Mouse (Mus musculus) CH12.LX (cell line): ENCODE results near the gene Lcn8.

Experiments used
- CTCF ChIP-seq, 2 experiments: IDR thresholded peaks in 1 of 2; conservative IDR thresholded peaks in 1 of 2; 2 replicates each; pipeline ENCODE4 v1.5.1; 2011 to 2012; ENCODE audit warnings: low read depth in 2 of 2, low read length in 2 of 2, improper control_type of control experiment in 1 of 2, inconsistent platforms in 1 of 2, mild to moderate bottlenecking in 1 of 2, moderate library complexity in 1 of 2
- ELF1 ChIP-seq: IDR thresholded peaks from 2 replicates; pipeline ENCODE4 v1.6.1; 2014; ENCODE audit warnings: low read depth, mild to moderate bottlenecking, inconsistent platforms, low read length, improper control_type of control experiment
- EP300 ChIP-seq: IDR thresholded peaks from 2 replicates; pipeline ENCODE4 v1.6.1; 2011; ENCODE audit warnings: low read length, improper control_type of control experiment
- GABPA ChIP-seq: IDR thresholded peaks from 2 replicates; pipeline ENCODE4 v1.6.1; 2012; ENCODE audit warnings: low read depth, low read length, improper control_type of control experiment, inconsistent platforms; ENCODE audit not compliant: insufficient replicate concordance
- KAT2A ChIP-seq: IDR thresholded peaks from 2 replicates; pipeline ENCODE4 v1.6.1; 2012; ENCODE audit warnings: low read length, improper control_type of control experiment, inconsistent platforms; ENCODE audit not compliant: insufficient replicate concordance
- MAX ChIP-seq: IDR thresholded peaks from 2 replicates; pipeline ENCODE4 v1.6.1; 2011; ENCODE audit warnings: low read length, improper control_type of control experiment
- MAZ ChIP-seq: IDR thresholded peaks from 2 replicates; pipeline ENCODE4 v1.6.1; 2012; ENCODE audit warnings: low read depth, mild to moderate bottlenecking, inconsistent platforms, low read length, improper control_type of control experiment, moderate library complexity
- MYC ChIP-seq: IDR thresholded peaks from 2 replicates; pipeline ENCODE4 v1.6.1; 2011; ENCODE audit warnings: low read depth, mild to moderate bottlenecking, improper control_type of control experiment, low read length
- POLR2A ChIP-seq: IDR thresholded peaks from 2 replicates; pipeline ENCODE4 v1.6.1; 2011; ENCODE audit warnings: low read depth, mild to moderate bottlenecking, improper control_type of control experiment, low read length
- RAD21 ChIP-seq: IDR thresholded peaks from 2 replicates; pipeline ENCODE4 v1.6.1; 2011; ENCODE audit warnings: low read depth, mild to moderate bottlenecking, low read length, improper control_type of control experiment, moderate library complexity
- RCOR1 ChIP-seq: conservative IDR thresholded peaks from 2 replicates; pipeline ENCODE4 v1.6.1; 2012; ENCODE audit warnings: low read depth, mild to moderate bottlenecking, inconsistent platforms, low read length, improper control_type of control experiment
- SMC3 ChIP-seq: IDR thresholded peaks from 2 replicates; pipeline ENCODE4 v1.6.1; 2011; ENCODE audit warnings: low read depth, low read length, improper control_type of control experiment
- ZC3H11A ChIP-seq: IDR thresholded peaks from 2 replicates; pipeline ENCODE4 v1.6.1; 2012; ENCODE audit warnings: low read depth, mild to moderate bottlenecking, inconsistent platforms, low read length, improper control_type of control experiment
- ZNF384 ChIP-seq: IDR thresholded peaks from 2 replicates; pipeline ENCODE4 v1.6.1; 2012; ENCODE audit warnings: low read depth, low read length, improper control_type of control experiment, inconsistent platforms

DNA sequence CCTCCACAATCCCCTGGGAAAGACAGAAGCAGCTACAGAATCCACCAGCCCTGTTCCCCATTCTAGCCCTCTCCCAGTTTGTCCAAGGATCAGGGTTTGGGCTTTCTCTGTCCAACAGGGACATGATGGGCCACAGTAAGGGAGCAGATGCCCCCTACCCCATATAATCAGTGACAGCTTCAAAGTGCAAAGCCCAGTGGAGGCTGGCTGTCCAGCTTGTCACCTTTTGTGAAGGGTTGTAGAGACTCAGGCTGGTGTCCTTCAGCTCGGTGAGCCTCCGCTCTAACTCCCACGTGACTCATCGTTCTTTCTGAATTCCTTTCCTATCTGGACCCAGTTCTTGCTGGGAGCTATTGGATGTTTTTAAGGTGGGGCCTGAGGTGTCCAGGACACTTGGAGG is 50.8 kb downstream of the Lcn8 start:
- TF ChIP-seq KAT2A (no peak), POLR2A (no peak), MAZ (no peak), MYC (no peak), MAX (no peak), CTCF (conservative IDR thresholded peaks at IDR 0.05 in 1 of 2, IDR thresholded peaks at IDR 0.05 in 1 of 2; ENCODE audit: low read depth in 2 of 2, low read length in 2 of 2) (no peak), SMC3 (no peak), ZNF384 (no peak), EP300 (no peak), RAD21 (no peak), RCOR1 (no peak), ZC3H11A (no peak), GABPA (no peak), ELF1 (no peak)
